Mouse (Mus musculus) erythroid progenitor cell, adult 5-6 weeks (primary cell): ENCODE measurements around the gene Ssu72. TPM values are rescaled to one million over a fixed set of nuclear protein-coding genes. Genes with fewer than 3 reads are reported as not detected.

ENCODE experiments used
- ATAC-seq: replicated peaks from 2 replicates; pipeline ENCODE4 v1.8.0; 2016; ENCODE audit warnings: moderate number of reproducible peaks, mild to moderate bottlenecking, moderate TSS enrichment, inconsistent platforms; ENCODE audit not compliant: poor library complexity, low FRiP score, severe bottlenecking
- total RNA-seq, 2 experiments: library from RNA; stranded (forward) in 1 of 2; stranded (reverse) in 1 of 2; fragments of 150-400 nt in 1 of 2; fragments of 186-747, 209-891 nt in 1 of 2; gene quantifications; 2 replicates each; pipeline versions ENCODE4 v1.2.3 to v1.2.4; 2015 to 2017; ENCODE audit warnings: low replicate concordance in 2 of 2

Ssu72 gene
- total RNA-seq, 2 experiments from 2014 or later: 37.0 to 44.9 TPM

DNA sequence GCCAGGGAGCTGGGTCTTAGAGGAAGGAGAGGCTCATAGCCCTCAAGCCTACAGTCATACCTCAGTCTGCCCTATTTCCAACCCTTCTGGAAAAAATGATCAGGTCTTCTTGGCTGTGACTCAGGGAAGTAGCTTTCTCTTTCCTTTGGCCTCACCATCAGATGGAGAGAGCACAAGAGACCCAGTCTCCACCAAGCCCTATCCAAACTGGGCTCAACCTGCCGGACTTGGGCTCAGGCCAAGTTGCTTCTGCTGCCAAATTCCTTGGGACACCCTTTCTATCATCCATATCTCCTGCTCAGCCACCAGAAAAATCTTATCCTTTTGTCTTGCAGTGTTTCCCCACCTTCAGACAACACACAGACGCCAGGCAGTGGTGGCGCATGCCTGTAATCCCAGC lies 71.3 kb downstream of the Ssu72 start:
- ATAC-seq: no peak

DNA sequence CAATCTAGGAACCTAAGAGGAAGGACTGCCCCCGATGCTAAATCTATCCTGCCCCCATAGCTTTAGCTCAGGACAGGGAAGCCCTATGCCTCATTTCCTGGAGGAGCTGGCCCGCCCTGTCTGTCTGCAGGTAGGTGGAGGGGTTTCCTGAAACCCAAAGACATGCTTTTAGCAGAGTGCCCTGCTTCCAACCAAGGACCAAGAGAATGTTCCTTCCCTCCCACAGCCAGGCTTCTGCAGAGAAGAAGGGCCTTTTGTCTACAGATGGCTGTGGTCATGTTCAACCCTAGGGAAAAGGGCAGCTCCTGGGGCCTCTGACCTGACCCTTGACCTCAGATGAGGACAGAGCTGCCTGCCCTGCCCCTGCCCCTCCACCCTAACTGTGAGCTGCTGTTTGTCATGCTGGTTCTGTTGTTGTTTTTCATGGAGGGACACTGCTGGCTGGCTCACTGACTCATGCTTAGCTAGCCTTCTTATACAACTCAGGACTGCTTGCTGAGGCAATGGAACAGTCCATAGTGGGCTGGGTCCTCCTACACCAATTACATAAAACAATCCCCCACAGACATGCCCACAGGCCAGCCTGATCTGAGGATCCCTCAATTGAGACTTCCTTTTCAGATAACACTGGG lies 72.2 kb downstream of the Ssu72 start:
- no peak for ATAC-seq

DNA sequence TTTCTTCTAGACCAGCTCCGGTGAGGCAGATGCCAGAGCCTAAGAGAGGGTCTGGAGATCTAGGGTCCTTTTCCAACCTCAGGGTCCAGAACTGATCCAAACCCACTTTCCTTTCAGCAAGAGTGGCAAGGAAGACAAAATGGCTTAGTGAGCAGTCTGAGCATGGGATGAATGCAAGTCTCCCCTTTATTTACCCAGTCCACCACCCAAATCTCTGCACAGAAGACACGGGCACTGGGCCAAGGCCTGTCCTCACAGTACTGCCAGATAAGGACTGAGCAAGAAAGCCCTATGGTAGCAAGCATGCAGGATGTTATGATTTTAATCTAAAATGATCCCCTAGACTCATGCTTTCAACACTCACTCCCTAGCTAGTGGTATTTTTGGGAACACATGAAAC lies 73.2 kb downstream of the Ssu72 start:
- ATAC-seq: no peak

DNA sequence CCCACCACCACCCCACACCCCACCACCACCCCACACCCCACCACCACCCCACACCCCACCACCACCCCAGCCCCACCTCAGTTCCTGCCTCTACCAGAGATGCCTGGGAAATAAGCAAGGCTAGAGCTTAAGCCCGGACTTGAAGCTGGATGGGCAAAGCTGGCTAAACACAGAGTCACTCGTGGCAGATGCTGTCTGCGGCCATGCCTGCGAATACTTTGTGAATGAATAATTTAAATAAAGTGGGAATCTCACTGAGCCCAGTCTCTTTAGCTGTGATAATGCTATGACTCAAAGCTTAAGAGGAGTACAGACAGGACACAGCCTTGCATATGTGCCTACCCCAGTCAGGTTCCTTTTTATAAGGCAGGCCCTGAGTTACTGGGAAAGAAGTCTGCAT lies 74.9 kb downstream of the Ssu72 start:
- no peak for ATAC-seq

DNA sequence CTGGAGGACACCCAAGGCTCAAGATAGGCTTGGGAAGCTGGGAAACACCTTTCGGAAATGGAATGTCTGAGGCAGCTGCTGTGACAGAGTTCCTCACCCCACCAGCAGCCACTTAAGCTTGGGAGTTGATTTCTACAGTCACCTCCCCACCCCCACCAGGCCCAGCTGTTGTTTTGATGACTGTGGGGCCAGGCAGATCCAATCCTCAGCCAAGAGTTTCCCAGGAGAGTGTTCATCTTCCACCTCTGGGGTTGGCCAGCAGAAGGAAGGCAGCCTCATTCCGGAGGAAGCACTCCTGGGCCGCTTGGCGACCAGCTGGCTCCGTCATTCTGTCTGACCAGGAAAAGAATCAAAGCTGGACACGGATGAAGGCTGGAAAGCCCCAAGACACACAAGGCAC lies 76.3 kb downstream of the Ssu72 start:
- no peak for ATAC-seq

Other genes with a start within 250 kb of the Ssu72 start
- not detected in 2 replicates for gene Tmem52, start 235.7 kb upstream of the Ssu72 start, total RNA-seq (2015; ENCODE audit: low replicate concordance)
- not detected in 2 replicates for gene Tmem52, start 235.7 kb upstream of the Ssu72 start, total RNA-seq (2017; ENCODE audit: low replicate concordance)
- gene Gnb1, start 213.4 kb upstream of the Ssu72 start, total RNA-seq (2015; ENCODE audit: low replicate concordance): 95.2 and 108 TPM in 2 replicates
- gene Gnb1, start 213.4 kb upstream of the Ssu72 start, total RNA-seq (2017; ENCODE audit: low replicate concordance): 24.6 and 31.3 TPM in 2 replicates
- gene Nadk, start 142.4 kb upstream of the Ssu72 start, total RNA-seq (2015; ENCODE audit: low replicate concordance): 25.9 and 26.0 TPM in 2 replicates
- gene Nadk, start 142.4 kb upstream of the Ssu72 start, total RNA-seq (2017; ENCODE audit: low replicate concordance): 9.9 and 12.9 TPM in 2 replicates
- gene Slc35e2, start 103.4 kb upstream of the Ssu72 start, total RNA-seq (2015; ENCODE audit: low replicate concordance): 10.9 and 31.4 TPM in 2 replicates
- 12.2 and 14.1 TPM in 2 replicates for gene Slc35e2, start 103.4 kb upstream of the Ssu72 start, total RNA-seq (2017; ENCODE audit: low replicate concordance)
- gene Cdk11b, start 79.9 kb upstream of the Ssu72 start, total RNA-seq (2015; ENCODE audit: low replicate concordance): 28.5 and 59.5 TPM in 2 replicates
- 53.6 and 56.3 TPM in 2 replicates for gene Cdk11b, start 79.9 kb upstream of the Ssu72 start, total RNA-seq (2017; ENCODE audit: low replicate concordance)
- gene Gm10563, start 59.4 kb upstream of the Ssu72 start, total RNA-seq (2015; ENCODE audit: low replicate concordance): not detected in 2 replicates
- not detected in 2 replicates for gene Gm10563, start 59.4 kb upstream of the Ssu72 start, total RNA-seq (2017; ENCODE audit: low replicate concordance)
- not detected in 2 replicates for gene Mmp23, start 51.4 kb upstream of the Ssu72 start, total RNA-seq (2015; ENCODE audit: low replicate concordance)
- not detected in 2 replicates for gene Mmp23, start 51.4 kb upstream of the Ssu72 start, total RNA-seq (2017; ENCODE audit: low replicate concordance)
- gene Mib2, start 35.6 kb upstream of the Ssu72 start, total RNA-seq (2015; ENCODE audit: low replicate concordance): 0.84 and 2.9 TPM in 2 replicates
- 3.2 and 6.6 TPM in 2 replicates for gene Mib2, start 35.6 kb upstream of the Ssu72 start, total RNA-seq (2017; ENCODE audit: low replicate concordance)
- gene Fndc10, start 10.5 kb upstream of the Ssu72 start, total RNA-seq (2015; ENCODE audit: low replicate concordance): not detected in 2 replicates
- gene Fndc10, start 10.5 kb upstream of the Ssu72 start, total RNA-seq (2017; ENCODE audit: low replicate concordance): not detected in 2 replicates
- not detected in 2 replicates for gene Tmem240, start 30.0 kb downstream of the Ssu72 start, total RNA-seq (2015; ENCODE audit: low replicate concordance)
- gene Tmem240, start 30.0 kb downstream of the Ssu72 start, total RNA-seq (2017; ENCODE audit: low replicate concordance): not detected in 2 replicates
- 0.84 and 35.3 TPM in 2 replicates for gene Atad3a, start 56.3 kb downstream of the Ssu72 start, total RNA-seq (2015; ENCODE audit: low replicate concordance)
- 3.3 and 5.1 TPM in 2 replicates for gene Atad3a, start 56.3 kb downstream of the Ssu72 start, total RNA-seq (2017; ENCODE audit: low replicate concordance)
- not detected in 2 replicates for gene Vwa1, start 69.9 kb downstream of the Ssu72 start, total RNA-seq (2015; ENCODE audit: low replicate concordance)
- gene Vwa1, start 69.9 kb downstream of the Ssu72 start, total RNA-seq (2017; ENCODE audit: low replicate concordance): 0.68 TPM in 1 of 2 replicates, not detected in the other
- gene Tmem88b, start 81.1 kb downstream of the Ssu72 start, total RNA-seq (2015; ENCODE audit: low replicate concordance): 0.42 and 1.1 TPM in 2 replicates
- 0.83 and 1.3 TPM in 2 replicates for gene Tmem88b, start 81.1 kb downstream of the Ssu72 start, total RNA-seq (2017; ENCODE audit: low replicate concordance)
- not detected in 2 replicates for gene Ankrd65, start 85.6 kb downstream of the Ssu72 start, total RNA-seq (2015; ENCODE audit: low replicate concordance)
- gene Ankrd65, start 85.6 kb downstream of the Ssu72 start, total RNA-seq (2017; ENCODE audit: low replicate concordance): 1.0 and 9.8 TPM in 2 replicates
- 127 and 129 TPM in 2 replicates for gene Mrpl20, start 98.1 kb downstream of the Ssu72 start, total RNA-seq (2015; ENCODE audit: low replicate concordance)
- gene Mrpl20, start 98.1 kb downstream of the Ssu72 start, total RNA-seq (2017; ENCODE audit: low replicate concordance): 30.7 and 31.2 TPM in 2 replicates
- gene Ccnl2, start 107.7 kb downstream of the Ssu72 start, total RNA-seq (2015; ENCODE audit: low replicate concordance): 258 and 265 TPM in 2 replicates
- 262 and 283 TPM in 2 replicates for gene Ccnl2, start 107.7 kb downstream of the Ssu72 start, total RNA-seq (2017; ENCODE audit: low replicate concordance)
- gene Aurkaip1, start 126.5 kb downstream of the Ssu72 start, total RNA-seq (2015; ENCODE audit: low replicate concordance): 47.2 and 63.7 TPM in 2 replicates
- gene Aurkaip1, start 126.5 kb downstream of the Ssu72 start, total RNA-seq (2017; ENCODE audit: low replicate concordance): 69.4 and 71.4 TPM in 2 replicates
- not detected in 2 replicates for gene Mxra8, start 134.9 kb downstream of the Ssu72 start, total RNA-seq (2015; ENCODE audit: low replicate concordance)
- gene Mxra8, start 134.9 kb downstream of the Ssu72 start, total RNA-seq (2017; ENCODE audit: low replicate concordance): not detected in 2 replicates
- 20.9 and 26.0 TPM in 2 replicates for gene Dvl1, start 142.6 kb downstream of the Ssu72 start, total RNA-seq (2015; ENCODE audit: low replicate concordance)
- 19.5 and 22.4 TPM in 2 replicates for gene Dvl1, start 142.6 kb downstream of the Ssu72 start, total RNA-seq (2017; ENCODE audit: low replicate concordance)
- 0.84 and 1.1 TPM in 2 replicates for gene Tas1r3, start 158.6 kb downstream of the Ssu72 start, total RNA-seq (2015; ENCODE audit: low replicate concordance)
- 0.26 and 2.3 TPM in 2 replicates for gene Tas1r3, start 158.6 kb downstream of the Ssu72 start, total RNA-seq (2017; ENCODE audit: low replicate concordance)
- 3.4 and 9.4 TPM in 2 replicates for gene Cptp, start 164.6 kb downstream of the Ssu72 start, total RNA-seq (2015; ENCODE audit: low replicate concordance)
- gene Cptp, start 164.6 kb downstream of the Ssu72 start, total RNA-seq (2017; ENCODE audit: low replicate concordance): 5.6 and 12.6 TPM in 2 replicates
- gene Ints11, start 164.7 kb downstream of the Ssu72 start, total RNA-seq (2015; ENCODE audit: low replicate concordance): 14.7 and 28.8 TPM in 2 replicates
- 7.9 and 33.2 TPM in 2 replicates for gene Ints11, start 164.7 kb downstream of the Ssu72 start, total RNA-seq (2017; ENCODE audit: low replicate concordance)
- 2.2 and 5.4 TPM in 2 replicates for gene Pusl1, start 187.0 kb downstream of the Ssu72 start, total RNA-seq (2015; ENCODE audit: low replicate concordance)
- 4.6 and 9.8 TPM in 2 replicates for gene Pusl1, start 187.0 kb downstream of the Ssu72 start, total RNA-seq (2017; ENCODE audit: low replicate concordance)
- gene Acap3, start 187.0 kb downstream of the Ssu72 start, total RNA-seq (2015; ENCODE audit: low replicate concordance): 30.2 and 49.0 TPM in 2 replicates
- 31.5 and 42.0 TPM in 2 replicates for gene Acap3, start 187.0 kb downstream of the Ssu72 start, total RNA-seq (2017; ENCODE audit: low replicate concordance)
- 19.1 and 47.8 TPM in 2 replicates for gene Ube2j2, start 239.0 kb downstream of the Ssu72 start, total RNA-seq (2015; ENCODE audit: low replicate concordance)
- 53.7 and 91.5 TPM in 2 replicates for gene Ube2j2, start 239.0 kb downstream of the Ssu72 start, total RNA-seq (2017; ENCODE audit: low replicate concordance)